31 mouse cellular contexts compared by ENCODE assay signal in the genomic region with DNA sequence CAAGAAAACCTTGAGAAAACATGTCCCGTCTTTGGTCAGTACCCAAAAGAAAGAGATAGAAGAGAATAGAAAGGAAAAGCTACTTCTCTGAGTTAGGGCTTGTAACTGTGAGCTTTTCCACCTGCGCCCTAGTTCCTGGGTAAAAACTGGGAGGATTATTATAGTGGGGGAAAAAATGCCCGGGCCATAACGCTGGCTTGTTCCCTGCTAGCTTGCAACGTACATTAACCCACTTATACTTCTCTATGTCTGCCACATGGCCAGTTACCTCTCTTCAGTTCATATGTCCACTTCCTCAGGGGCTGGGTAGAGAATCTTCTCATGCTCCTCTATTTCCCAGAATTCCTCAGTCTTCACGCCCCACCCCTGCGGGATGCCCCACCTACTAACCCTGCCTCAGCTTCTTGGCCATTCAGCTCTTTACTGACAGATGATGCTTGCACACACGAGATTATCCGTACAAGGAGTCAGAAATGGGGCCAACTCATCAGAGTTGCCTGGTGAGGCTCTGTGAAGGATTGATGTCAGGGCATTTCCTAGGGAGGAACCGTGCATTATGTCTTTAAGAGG. TPM values are rescaled to one million over a fixed set of nuclear protein-coding genes. Genes with fewer than 3 reads are reported as not detected.
"Had no signal": no experiment of that assay in that cellular context is flagged by ENCODE, and none has a peak within 500 bp of the region (broad histone marks: within the 10 kb centered on the region; RNA-seq: fewer than 3 reads in every experiment).

No protein-coding gene starts in this region.

- H3K36me3 ChIP-seq: embryonic facial prominence, embryonic 10.5 days; embryonic facial prominence, embryonic 12.5 days; embryonic facial prominence, embryonic 13.5 days; embryonic facial prominence, embryonic 15.5 days; forebrain, embryonic 10.5 days; forebrain, embryonic 12.5 days; forebrain, embryonic 15.5 days; heart, embryonic 10.5 days had no signal

- H3K4me2 ChIP-seq: embryonic facial prominence, embryonic 12.5 days; embryonic facial prominence, embryonic 13.5 days; embryonic facial prominence, embryonic 15.5 days; forebrain, embryonic 12.5 days; forebrain, embryonic 13.5 days; forebrain, embryonic 15.5 days had no signal

- H3K27me3 ChIP-seq: embryonic facial prominence, embryonic 12.5 days; embryonic facial prominence, embryonic 13.5 days; embryonic facial prominence, embryonic 15.5 days; forebrain, embryonic 13.5 days; forebrain, embryonic 15.5 days had no signal

- H3K4me1 ChIP-seq: embryonic facial prominence, embryonic 12.5 days; embryonic facial prominence, embryonic 13.5 days; embryonic facial prominence, embryonic 15.5 days; forebrain, embryonic 13.5 days; forebrain, embryonic 15.5 days had no signal

- DNase-seq: cerebellum, adult 9-11 months; cerebellum, postnatal 10 days; cerebellum, postnatal 14 days; cerebellum, postnatal 25 days; cerebellum, postnatal 36 days; embryo, embryonic 11 days; forebrain, postnatal 0 days; gastrocnemius, adult 2 months; gastrocnemius, postnatal 10 days; gastrocnemius, postnatal 14 days; gastrocnemius, postnatal 25 days; gastrocnemius, postnatal 36 days; heart, adult 11 months; heart, adult 18-20 months; heart, adult 2 months had no signal

- H3K4me3 ChIP-seq: embryonic facial prominence, embryonic 10.5 days; embryonic facial prominence, embryonic 12.5 days; embryonic facial prominence, embryonic 13.5 days; embryonic facial prominence, embryonic 15.5 days; erythroblast, embryonic 14.5 days; forebrain, embryonic 10.5 days; forebrain, embryonic 12.5 days; forebrain, embryonic 13.5 days; forebrain, embryonic 15.5 days; gastrocnemius, adult 2 months; heart, adult 2 months; heart, embryonic 10.5 days had no signal

- H3K9ac ChIP-seq: embryonic facial prominence, embryonic 12.5 days; embryonic facial prominence, embryonic 13.5 days; embryonic facial prominence, embryonic 15.5 days; forebrain, embryonic 12.5 days; forebrain, embryonic 13.5 days; forebrain, embryonic 15.5 days; forebrain, postnatal 0 days had no signal

- H3K9me3 ChIP-seq: embryonic facial prominence, embryonic 10.5 days; embryonic facial prominence, embryonic 12.5 days; embryonic facial prominence, embryonic 13.5 days; embryonic facial prominence, embryonic 15.5 days; forebrain, embryonic 10.5 days; forebrain, embryonic 12.5 days; forebrain, embryonic 13.5 days; forebrain, embryonic 15.5 days; heart, embryonic 10.5 days had no signal

- H3K27ac ChIP-seq: embryonic facial prominence, embryonic 10.5 days; embryonic facial prominence, embryonic 12.5 days; embryonic facial prominence, embryonic 13.5 days; embryonic facial prominence, embryonic 15.5 days; forebrain, embryonic 10.5 days; forebrain, embryonic 12.5 days; forebrain, embryonic 13.5 days; forebrain, embryonic 15.5 days; gastrocnemius, adult 2 months; heart, adult 2 months; heart, embryonic 10.5 days had no signal

- ATAC-seq: forebrain, embryonic 13.5 days; forebrain, embryonic 14.5 days; forebrain, embryonic 15.5 days; forebrain, embryonic 16.5 days; forebrain, postnatal 0 days had no signal

RNA-seq across cellular contexts. Expression of gene Atp2c2, which starts 36.6 kb away (rescaled TPM):
- total RNA-seq: common myeloid progenitor, adult 5-6 weeks; forebrain, postnatal 0 days; gastrocnemius, adult 8-10 months; gastrocnemius, postnatal 10 days; gastrocnemius, postnatal 4 days; granulocyte monocyte progenitor cell, adult 5-6 weeks had no signal
- polyA plus RNA-seq: erythroblast, embryonic 14.5 days; forebrain, embryonic 13.5 days had no signal
